Mouse (Mus musculus): ENCODE data around the gene Lrrc31. TPM values are rescaled to one million over a fixed set of nuclear protein-coding genes. Genes with fewer than 3 reads are reported as not detected.

Gene Lrrc31
- total RNA-seq, 1 experiment from 2014 or later, result not detected

Other genes starting within 250 kb of the Lrrc31 start
- 82.2 and 104 TPM in 2 replicates for gene Mecom, start 151.8 kb downstream of the Lrrc31 start, total RNA-seq (2017)
- 0.25 TPM in 1 of 2 replicates, not detected in the other for gene Actrt3, start 99.9 kb downstream of the Lrrc31 start, total RNA-seq (2017)
- gene Mynn, start 97.8 kb downstream of the Lrrc31 start, total RNA-seq (2017), result 46.1 and 48.2 TPM in 2 replicates
- gene Lrriq4, start 55.3 kb downstream of the Lrrc31 start, total RNA-seq (2017), result not detected in 2 replicates
- gene Lrrc34, start 52.0 kb downstream of the Lrrc31 start, total RNA-seq (2017), result 0.45 and 1.1 TPM in 2 replicates
- gene Samd7, start 46.5 kb upstream of the Lrrc31 start, total RNA-seq (2017), result not detected in 2 replicates
- gene Sec62, start 93.0 kb upstream of the Lrrc31 start, total RNA-seq (2017), result 134 TPM in 2 replicates
- 21.1 and 21.6 TPM in 2 replicates for gene Gpr160, start 156.1 kb upstream of the Lrrc31 start, total RNA-seq (2017)